Mouse (Mus musculus) liver, adult 2 months (tissue): ENCODE results near the gene Mrps27. TPM values are rescaled to one million over a fixed set of nuclear protein-coding genes. Genes with fewer than 3 reads are reported as not detected.

Experiments used
- DNase-seq: peaks from one replicate; pipeline ENCODE4 v3.0.0-alpha.2; 2011; ENCODE audit warnings: low read depth, low spot score; ENCODE audit errors: extremely low read depth
- H3K27ac ChIP-seq: fragments of 200-500 bp; replicated peaks from 2 replicates; pipeline ENCODE4 v1.5.1; 2012; ENCODE audit warnings: low read depth, mild to moderate bottlenecking, control low read depth, inconsistent platforms, low read length; ENCODE audit not compliant: insufficient read depth
- H3K27me3 ChIP-seq: fragments of 200-500 bp; 2 replicates; pipeline ENCODE4 v1.6.1; 2012; ENCODE audit warnings: mild to moderate bottlenecking, moderate library complexity, low read length, inconsistent platforms; ENCODE audit not compliant: control insufficient read depth, insufficient read depth
- H3K36me3 ChIP-seq: fragments of 200-500 bp; 2 replicates; pipeline ENCODE4 v1.6.1; 2012; ENCODE audit warnings: low read length, inconsistent platforms; ENCODE audit not compliant: control insufficient read depth, insufficient read depth
- H3K4me1 ChIP-seq: fragments of 200-500 bp; 2 replicates; pipeline ENCODE4 v1.6.1; 2011; ENCODE audit warnings: low read length; ENCODE audit not compliant: control insufficient read depth, insufficient read depth
- H3K4me3 ChIP-seq: fragments of 200-500 bp; 2 replicates; pipeline ENCODE4 v1.5.1; 2011; ENCODE audit warnings: low read depth, mild to moderate bottlenecking, control low read depth, low read length, moderate library complexity; ENCODE audit not compliant: insufficient read depth
- H3K79me2 ChIP-seq: fragments of 200-500 bp; 2 replicates; pipeline ENCODE4 v1.6.1; 2012; ENCODE audit warnings: inconsistent platforms, mild to moderate bottlenecking, low read length, moderate library complexity; ENCODE audit not compliant: control insufficient read depth, insufficient read depth
- H3K9ac ChIP-seq: fragments of 200-500 bp; 2 replicates; pipeline ENCODE4 v1.6.1; 2012; ENCODE audit warnings: low read depth, mild to moderate bottlenecking, control low read depth, inconsistent platforms, low read length
- CTCF ChIP-seq: fragments of 200-500 bp; IDR thresholded peaks from 2 replicates; pipeline ENCODE4 v1.5.1; 2011; ENCODE audit warnings: low read depth, low read length, control low read depth
- POLR2A ChIP-seq: fragments of 200-500 bp; IDR thresholded peaks from 2 replicates; pipeline ENCODE4 v1.6.1; 2011; ENCODE audit warnings: low read length, control low read depth; ENCODE audit not compliant: insufficient read depth; ENCODE audit errors: extremely low read depth
- WGBS: fragments of 180-500 bp; shearing (Covaris S2); methylation state at CpG from one replicate; pipeline ENCODE4 v1.1.7; 2018; 5-methylcytosine and 5-hydroxymethylcytosine counted together
- polyA plus RNA-seq: library from polyadenylated mRNA; depleted of rRNA; stranded (reverse); fragments of >200 nt; gene quantifications from 2 replicates; pipeline ENCODE4 v1.2.3, GENCODE M21; 2012
- total RNA-seq: library from RNA; depleted of rRNA; stranded (reverse); fragments of >200 nt; gene quantifications from 2 replicates; pipeline ENCODE4 v1.2.3, GENCODE M21; 2014

The Mrps27 gene
- total and polyA plus RNA-seq, 2 experiments, result 19.3 to 24.1 TPM

DNA sequence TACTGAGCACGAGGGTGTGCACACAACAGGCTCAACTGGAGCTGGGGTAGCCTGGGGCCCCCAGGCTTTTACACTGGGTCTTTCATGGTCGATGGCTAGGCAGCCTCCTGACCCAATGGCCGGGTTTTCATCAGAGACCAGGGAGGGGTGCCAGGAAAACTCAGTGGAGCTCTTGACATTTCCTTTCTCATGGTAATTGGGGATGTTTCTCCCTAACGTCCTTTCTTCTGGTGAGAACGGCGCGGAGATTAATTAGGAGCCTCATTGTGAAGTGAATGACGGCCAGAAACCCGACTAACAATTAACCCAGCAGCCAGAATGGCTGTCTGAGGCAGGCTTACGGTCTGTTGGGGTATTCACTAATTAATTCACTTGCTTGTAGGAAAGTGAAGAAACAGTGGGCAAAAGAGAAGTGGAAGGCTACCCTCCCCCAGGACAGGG, 99.9 kb downstream of the Mrps27 start:
- WGBS, result 32% methylated on average over 10 of the region's 10 CpGs
- TF ChIP-seq POLR2A (no peak), CTCF (no peak)
- Histone ChIP-seq H3K79me2 (no peaks in the 10 kb centered on the region), H3K4me1 (no peaks in the 10 kb centered on the region), H3K4me3 (no peak overlapping the region), H3K27me3 (no peaks in the 10 kb centered on the region), H3K27ac (no peak overlapping the region), H3K9ac (no peak overlapping the region), H3K36me3 (no peaks in the 10 kb centered on the region)
- DNase-seq, result no peak

DNA sequence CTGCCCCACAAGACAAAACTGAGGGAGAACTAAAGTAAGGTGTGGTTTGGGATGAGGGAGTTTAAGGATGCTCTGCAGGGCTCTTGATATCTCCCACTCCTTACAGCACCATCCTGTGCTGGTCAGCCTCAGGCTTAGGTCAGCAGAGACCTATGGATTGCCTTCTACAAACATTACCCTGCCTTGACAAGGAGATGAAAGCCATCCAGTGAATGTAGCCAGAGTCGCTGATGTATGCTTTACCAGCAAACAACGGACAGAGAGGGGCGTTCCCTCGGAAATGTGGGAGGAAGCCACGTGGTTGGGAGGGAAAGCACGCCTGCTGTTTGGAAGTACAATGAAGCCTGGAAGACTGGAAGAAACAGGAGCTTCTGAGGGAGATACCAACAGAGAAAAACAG, 100.3 kb downstream of the Mrps27 start:
- no peak overlapping the region for H3K9ac ChIP-seq
- no peaks in the 10 kb centered on the region for H3K36me3 ChIP-seq
- H3K4me1 ChIP-seq, result no peaks in the 10 kb centered on the region
- no peak for DNase-seq
- WGBS, result 1% methylated on average over 6 of the region's 6 CpGs
- no peak for TF ChIP-seq POLR2A
- TF ChIP-seq CTCF, result no peak
- no peaks in the 10 kb centered on the region for H3K79me2 ChIP-seq
- H3K27me3 ChIP-seq, result no peaks in the 10 kb centered on the region
- no peak overlapping the region for H3K4me3 ChIP-seq
- no peak overlapping the region for H3K27ac ChIP-seq

DNA sequence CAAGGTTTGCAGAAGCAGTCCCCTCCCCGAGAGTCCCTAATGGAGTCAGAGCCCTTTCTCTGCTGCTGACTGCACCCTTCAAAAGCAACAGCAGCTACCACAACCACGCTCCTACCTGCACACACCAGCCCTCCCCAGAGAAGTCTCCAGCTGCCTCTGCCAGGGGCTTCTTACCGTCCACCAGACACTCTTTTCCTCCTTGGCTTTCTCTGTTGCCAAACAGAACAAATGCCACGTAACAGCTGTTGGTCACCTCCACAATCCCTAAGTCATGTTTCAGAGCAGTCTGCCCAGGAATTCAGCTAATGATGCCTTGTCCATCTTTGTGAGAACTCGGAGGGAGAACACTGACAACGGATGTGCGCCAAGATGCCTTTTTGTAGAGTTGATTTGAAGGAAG, 102.4 kb downstream of the Mrps27 start:
- Histone ChIP-seq H3K36me3 (no peaks in the 10 kb centered on the region), H3K4me1 (no peaks in the 10 kb centered on the region), H3K27me3 (no peaks in the 10 kb centered on the region), H3K27ac (no peak overlapping the region), H3K4me3 (no peak overlapping the region), H3K79me2 (no peaks in the 10 kb centered on the region), H3K9ac (no peak overlapping the region)
- no peak for TF ChIP-seq CTCF
- TF ChIP-seq POLR2A, result no peak
- WGBS, result 84% methylated on average over 7 of the region's 7 CpGs
- no peak for DNase-seq

DNA sequence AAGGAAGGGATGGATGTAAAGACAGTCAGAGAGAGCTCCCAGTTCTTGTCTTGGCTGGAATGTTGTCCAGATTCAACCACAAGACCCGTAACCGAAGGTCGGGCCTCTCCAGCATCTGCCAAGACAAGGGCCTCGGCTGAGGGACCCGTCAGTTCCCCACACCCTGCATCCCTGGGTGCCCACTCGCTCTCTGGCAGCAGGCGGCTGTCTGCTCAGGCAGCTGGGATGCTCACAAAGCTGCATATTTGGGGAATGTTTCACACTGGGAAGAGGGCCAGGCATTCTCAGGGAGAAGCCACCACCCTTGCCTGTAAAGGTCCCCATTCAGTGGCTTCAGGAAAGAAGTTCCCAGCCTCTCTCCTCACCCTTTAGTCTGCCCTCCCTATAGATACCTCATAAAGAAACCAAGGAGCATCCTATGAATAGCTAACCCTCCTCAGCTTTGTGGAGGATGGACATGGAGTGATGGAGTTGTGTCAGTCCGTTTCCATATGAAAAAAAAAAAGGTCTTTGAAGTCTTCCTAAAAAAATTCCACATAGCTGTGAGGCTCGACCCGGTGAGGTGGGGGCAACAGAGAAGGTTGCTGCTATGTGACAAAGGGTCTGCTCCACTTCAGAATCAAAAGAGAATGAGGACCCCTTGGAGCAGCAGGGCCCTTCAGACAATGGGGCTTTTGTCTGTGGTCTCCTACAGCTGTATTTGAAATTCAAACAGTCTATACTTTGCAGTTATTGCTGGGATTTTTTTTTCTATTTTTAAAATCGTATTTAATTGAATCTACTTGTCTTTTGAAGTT, 103.0 kb downstream of the Mrps27 start:
- DNase-seq, result no peak
- Histone ChIP-seq H3K9ac (no peak overlapping the region), H3K27ac (no peak overlapping the region), H3K79me2 (no peaks in the 10 kb centered on the region), H3K4me1 (no peaks in the 10 kb centered on the region), H3K27me3 (no peaks in the 10 kb centered on the region), H3K4me3 (no peak overlapping the region), H3K36me3 (no peaks in the 10 kb centered on the region)
- TF ChIP-seq POLR2A (no peak), CTCF (no peak)
- 80% methylated on average over 11 of the region's 11 CpGs for WGBS

DNA sequence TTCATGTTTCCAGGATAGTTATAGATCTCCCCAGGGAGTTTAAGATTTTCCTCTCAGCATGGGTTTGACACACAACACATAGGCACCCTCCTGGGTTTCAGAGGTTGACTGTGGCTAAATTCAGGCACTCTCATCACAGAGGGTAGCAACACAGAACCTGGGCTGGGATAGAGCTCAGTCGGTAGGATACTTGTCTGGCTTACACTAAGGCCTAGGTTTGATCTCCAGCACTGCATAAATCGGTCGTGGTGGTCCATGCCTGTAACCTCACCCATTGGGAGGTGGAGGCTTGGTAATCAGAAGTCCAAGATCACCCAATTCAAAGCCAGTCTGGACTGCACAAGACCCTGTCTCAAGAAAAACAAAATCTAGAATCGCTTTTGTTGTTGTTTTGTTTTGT, 103.7 kb downstream of the Mrps27 start:
- WGBS, result 73% methylated on average over 4 of the region's 4 CpGs
- Histone ChIP-seq H3K4me3 (no peak overlapping the region), H3K4me1 (no peaks in the 10 kb centered on the region), H3K27me3 (no peaks in the 10 kb centered on the region), H3K79me2 (no peaks in the 10 kb centered on the region), H3K27ac (no peak overlapping the region), H3K36me3 (no peaks in the 10 kb centered on the region), H3K9ac (no peak overlapping the region)
- DNase-seq, result no peak
- TF ChIP-seq CTCF, result no peak
- no peak for TF ChIP-seq POLR2A

DNA sequence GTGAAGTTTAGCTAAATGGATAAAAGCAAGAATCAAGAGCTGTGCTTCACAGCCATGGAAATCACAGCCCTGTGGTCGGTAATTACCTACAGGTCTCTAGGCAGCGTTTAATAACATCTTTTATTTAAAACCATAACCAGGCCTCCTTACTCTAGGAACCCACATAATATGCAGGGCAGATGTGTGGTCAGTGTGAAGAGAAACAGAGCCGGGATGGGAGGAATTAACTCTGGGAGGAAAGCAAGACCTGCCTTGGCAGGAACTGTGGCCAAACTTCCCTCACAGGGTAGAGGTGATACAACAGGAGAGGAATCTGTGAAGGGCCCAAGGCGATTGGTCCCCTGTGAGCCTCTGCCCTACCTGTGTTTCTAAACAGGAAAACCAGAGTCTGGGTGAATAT, 105.0 kb downstream of the Mrps27 start:
- H3K9ac ChIP-seq, result no peak overlapping the region
- 87% methylated on average over 4 of the region's 4 CpGs for WGBS

More for the DNA sequence above, 105.0 kb downstream of the Mrps27 start:
- H3K36me3 ChIP-seq, result no peaks in the 10 kb centered on the region
- H3K27me3 ChIP-seq, result no peaks in the 10 kb centered on the region
- H3K4me3 ChIP-seq, result no peak overlapping the region
- TF ChIP-seq POLR2A, result no peak
- no peak for TF ChIP-seq CTCF
- H3K79me2 ChIP-seq, result no peaks in the 10 kb centered on the region
- H3K4me1 ChIP-seq, result no peaks in the 10 kb centered on the region
- DNase-seq, result no peak
- no peak overlapping the region for H3K27ac ChIP-seq
